Comparison of ENCODE assay signal across 8 mouse cellular contexts in the genomic region with DNA sequence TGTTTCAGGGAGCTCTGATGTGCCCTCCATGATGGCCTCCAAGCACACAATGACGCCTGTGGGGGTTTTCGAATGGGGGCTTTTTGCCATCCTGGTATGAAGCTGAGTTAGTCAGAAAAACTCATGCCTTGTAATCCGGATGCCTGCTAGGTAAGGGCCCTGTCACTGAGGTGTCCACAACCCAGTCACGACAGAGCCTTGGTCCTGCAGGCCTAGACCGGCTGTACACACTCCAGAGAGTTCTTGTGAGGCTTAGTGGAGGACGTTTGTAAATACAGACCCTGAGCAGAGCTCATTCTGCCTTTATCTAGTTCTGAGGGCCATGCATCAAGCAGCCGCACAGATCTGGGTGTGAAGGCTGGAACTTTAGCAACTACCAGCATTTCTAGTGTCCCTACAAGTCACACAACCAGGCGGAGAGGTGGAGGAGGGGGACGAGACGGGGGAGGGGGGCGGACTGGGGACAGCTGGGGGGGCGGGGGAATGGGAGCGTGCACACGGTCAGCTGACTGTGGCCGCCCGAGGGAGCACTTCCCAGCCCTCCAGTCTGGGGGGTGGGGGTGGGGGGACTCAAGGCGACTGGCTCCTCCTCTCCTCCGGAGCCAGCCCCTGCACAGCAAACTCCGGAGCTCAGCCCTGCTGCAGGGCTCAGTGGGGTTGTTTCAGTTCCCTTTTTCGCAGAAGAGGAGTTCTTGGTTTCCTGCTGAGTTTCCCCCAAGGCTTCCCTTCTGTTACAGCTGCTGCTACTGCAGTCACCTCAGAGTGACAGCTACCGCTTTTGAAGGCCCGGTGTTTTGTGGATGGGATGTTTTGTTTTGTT. TPM values are rescaled to one million over a fixed set of nuclear protein-coding genes. Genes with fewer than 3 reads are reported as not detected.
DNase-seq lines count a peak whose midpoint lies in the region; ATAC-seq and TF ChIP-seq lines count a peak whose summit lies in the region.

No protein-coding gene starts in this region.

- H3K4me1 ChIP-seq in embryonic fibroblast, embryonic 13.5 days (ENCODE audit: control insufficient read depth, insufficient read depth, low read length) = peaks cover 23% of the 10 kb centered on the region
- peaks cover 57% of the 10 kb centered on the region for H3K4me1 ChIP-seq in heart, embryonic 16.5 days (ENCODE audit: control insufficient read depth, insufficient read depth, low read length)
- peaks cover 40% of the 10 kb centered on the region for H3K4me1 ChIP-seq in lung, embryonic 15.5 days

- H3K9ac ChIP-seq in heart, embryonic 16.5 days (ENCODE audit: low read length) = peak overlapping the region; percentile 72
- 0 out of 2 replicates have a peak overlapping the region, but pooled peaks have one; percentile 27 for H3K9ac ChIP-seq in lung, embryonic 15.5 days

- WGBS in heart, embryonic 16.5 days = 6% methylated on average over 22 of the region's 22 CpGs
- 4% methylated on average over 22 of the region's 22 CpGs for WGBS in lung, embryonic 15.5 days

- TF ChIP-seq CTCF in embryonic fibroblast, embryonic 13.5 days (IDR thresholded peaks at IDR 0.05; ENCODE audit: borderline replicate concordance, insufficient read depth, low read length) = no peak

- H3K4me3 ChIP-seq in embryonic fibroblast, embryonic 13.5 days (ENCODE audit: insufficient read depth, low read length) = no peak overlapping the region
- peak overlapping the region; percentile 41 for H3K4me3 ChIP-seq in heart, embryonic 16.5 days (ENCODE audit: low read length)
- H3K4me3 ChIP-seq in lung, embryonic 15.5 days = peak overlapping the region; percentile 17

- H3K27ac ChIP-seq in embryonic fibroblast, embryonic 13.5 days (ENCODE audit: insufficient read depth, low read length) = peak overlapping the region; percentile 69
- peak overlapping the region; percentile 96 for H3K27ac ChIP-seq in heart, embryonic 16.5 days (ENCODE audit: low read length)
- H3K27ac ChIP-seq in lung, embryonic 15.5 days = peak overlapping the region; percentile 95

- peak overlapping the region; percentile 61 for H3K4me2 ChIP-seq in heart, embryonic 16.5 days (ENCODE audit: low read depth, low read length)
- H3K4me2 ChIP-seq in lung, embryonic 15.5 days = peak overlapping the region; percentile 51

- H3K36me3 ChIP-seq in heart, embryonic 16.5 days (ENCODE audit: control insufficient read depth, insufficient read depth) = no peaks in the 10 kb centered on the region
- H3K36me3 ChIP-seq in lung, embryonic 15.5 days = no peaks in the 10 kb centered on the region

- no peaks in the 10 kb centered on the region for H3K27me3 ChIP-seq in heart, embryonic 16.5 days (ENCODE audit: control insufficient read depth, insufficient read depth, low read length)
- no peaks in the 10 kb centered on the region for H3K27me3 ChIP-seq in lung, embryonic 15.5 days

- DNase-seq in CD4-positive helper T cell, adult 2 months (ENCODE audit: low read depth, low spot score) = peak; percentile 83
- peak; percentile 90 for DNase-seq in adrenal gland, postnatal 14 days
- peak; percentile 87 for DNase-seq in kidney, postnatal 14 days
- peak; percentile 67 to 79 for DNase-seq in thymus, adult 18-20 months

- peak; percentile 58 for TF ChIP-seq POLR2A in embryonic fibroblast, embryonic 13.5 days (IDR thresholded peaks at IDR 0.05; ENCODE audit: low read depth, low read length)

- no peaks in the 10 kb centered on the region for H3K9me3 ChIP-seq in heart, embryonic 16.5 days (replicated peaks; ENCODE audit: control insufficient read depth, low read length)
- no peaks in the 10 kb centered on the region for H3K9me3 ChIP-seq in lung, embryonic 15.5 days

- peak; percentile 91 for ATAC-seq in heart, embryonic 16.5 days (replicated peaks; ENCODE audit: extremely low read depth, insufficient read depth, low FRiP score)
- peak; percentile 93 for ATAC-seq in lung, embryonic 15.5 days (ENCODE audit: borderline replicate concordance, extremely low read depth, low FRiP score, low TSS enrichment)
- peak; percentile 95 for ATAC-seq in neutrophil, adult 5-6 weeks (ENCODE audit: extremely low read depth, insufficient number of reproducible peaks, low FRiP score, poor library complexity, severe bottlenecking)

RNA-seq across cellular contexts. Expression of gene Ninj2, which starts 19.0 kb away (rescaled TPM):
- total RNA-seq in adrenal gland, postnatal 14 days (2021) = not detected in 2 replicates
- not detected in 2 replicates for polyA plus RNA-seq in embryonic fibroblast, embryonic 13.5 days (2011; ENCODE audit: insufficient read length, low read depth, missing spikeins)
- 0.25 TPM in 1 of 2 replicates, not detected in the other for polyA plus RNA-seq in heart, embryonic 16.5 days (2015; fragmentation: Nextera tagmentation; extraction: Ambion mirVana)
- 0.26 and 0.62 TPM in 2 replicates for polyA plus RNA-seq in lung, embryonic 15.5 days (2015; fragmentation: Nextera tagmentation; extraction: Ambion mirVana)
- total RNA-seq in neutrophil, adult 5-6 weeks (2017) = not detected in 2 replicates
